Mouse (Mus musculus) embryonic fibroblast, embryonic 13.5 days (primary cell): ENCODE measurements around the gene Cnksr3.

Source experiments
- CTCF ChIP-seq: IDR thresholded peaks from 2 replicates; pipeline ENCODE4 v1.5.1; 2011; ENCODE audit warnings: mild to moderate bottlenecking, control low read depth, low read length, moderate library complexity, borderline replicate concordance; ENCODE audit not compliant: insufficient read depth
- POLR2A ChIP-seq: IDR thresholded peaks from 2 replicates; pipeline ENCODE4 v1.6.1; 2011; ENCODE audit warnings: low read depth, mild to moderate bottlenecking, control low read depth, low read length, moderate library complexity

GRCm38 (mm10) chr10:7075661-7076060 is 136.4 kb downstream of the Cnksr3 start:
- TF ChIP-seq CTCF (no peak), POLR2A (no peak)
